Mouse (Mus musculus): Measurements from ENCODE around the gene Smco2.

Smco2 gene

DNA sequence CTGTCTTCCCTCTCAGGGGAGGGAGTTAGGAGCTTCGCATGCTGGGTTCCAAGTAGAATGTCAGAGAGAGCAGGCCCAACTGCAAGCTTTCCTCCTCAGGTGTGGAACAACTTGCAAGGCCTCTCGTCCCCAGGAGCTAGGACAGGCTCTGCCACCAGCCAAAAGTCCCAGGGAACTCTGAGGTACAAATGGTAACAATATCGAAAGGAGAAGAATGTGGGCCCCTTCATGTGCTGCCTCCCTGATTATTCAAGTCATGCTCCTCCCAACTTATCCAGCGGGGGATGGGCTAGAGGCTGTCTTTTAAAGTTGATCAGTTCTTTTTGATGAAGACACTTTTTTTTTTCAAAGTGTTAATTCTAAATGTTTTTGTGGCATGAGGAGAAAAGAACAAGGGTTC is at the start of gene Smco2:
Smco2 (plus strand) TSS at position 55 of the 400 bp plus-strand sequence.
- CTCF ChIA-PET: interaction anchor here in 1 of 4 experiments (1.1 kb wide), 1 partner anchor 16 kb away, joined by 3 read pairs; no protein-coding TSS in a partner anchor
- POLR2A ChIA-PET: interaction anchor here in 1 of 4 experiments (1.7 kb wide), 1 partner anchor 21 kb away, joined by 4 read pairs; no protein-coding TSS in a partner anchor

- POLR2A ChIA-PET: interaction anchor here in 1 of 4 experiments (1.1 kb wide), 1 partner anchor 233 kb away, joined by 3 read pairs; the partner anchor contains the start of gene Mrps35
- CTCF ChIA-PET: no interaction called here
Measured at GRCm38 (mm10) chr6:146809991-146810390, 39.9 kb upstream of the Smco2 start.

- POLR2A ChIA-PET: interaction anchor here in 1 of 4 experiments (1.3 kb wide), 1 partner anchor 10 kb away, joined by 4 read pairs; no protein-coding TSS in a partner anchor
Measured at GRCm38 (mm10) chr6:146813007-146813406, 36.9 kb upstream of the Smco2 start.

GRCm38 (mm10) chr6:146820177-146820965 is 29.5 kb upstream of the Smco2 start:
- ChIA-PET POLR2A (interaction anchor here in 1 of 4 experiments (1.2 kb wide), 1 partner anchor 25 kb away, joined by 4 read pairs; no protein-coding TSS in a partner anchor), CTCF (interaction anchor here (0.6 to 1.3 kb wide), 7 partner anchors 14 to 583 kb away, joined by 3 to 5 read pairs (median 4); no protein-coding TSS in a partner anchor)

More at GRCm38 (mm10) chr6:146813007-146813406, 36.9 kb upstream of the Smco2 start:
- CTCF ChIA-PET: interaction anchor here in 2 of 4 experiments (0.6 to 2.0 kb wide), 2 partner anchors 12 to 1454 kb away, joined by 4 to 7 read pairs; no protein-coding TSS in a partner anchor

DNA sequence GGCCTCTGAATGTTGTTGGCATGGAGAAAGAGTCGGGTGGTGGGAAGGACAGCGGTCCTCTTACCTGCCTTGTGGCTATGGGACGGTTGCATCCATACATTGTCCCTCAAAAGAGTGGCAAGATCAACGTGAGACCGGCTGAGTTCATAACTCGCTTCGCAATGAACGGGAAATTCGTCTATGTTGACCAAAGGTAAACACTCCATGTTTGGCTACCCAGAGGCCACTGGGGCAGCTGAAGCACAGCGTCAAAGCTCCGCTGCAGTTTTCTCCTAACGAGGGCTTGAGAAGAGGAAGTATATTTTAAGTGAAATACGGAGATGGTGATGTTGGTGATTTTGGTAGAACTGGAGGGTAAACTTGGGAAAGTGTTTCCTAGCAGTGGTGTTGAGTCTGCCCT is 27.9 kb upstream of the Smco2 start:
- ChIA-PET POLR2A (no interaction called here), CTCF (interaction anchor here in 2 of 4 experiments (0.6 to 0.8 kb wide), 2 partner anchors 108 to 172 kb away, joined by 3 read pairs; no protein-coding TSS in a partner anchor)

DNA sequence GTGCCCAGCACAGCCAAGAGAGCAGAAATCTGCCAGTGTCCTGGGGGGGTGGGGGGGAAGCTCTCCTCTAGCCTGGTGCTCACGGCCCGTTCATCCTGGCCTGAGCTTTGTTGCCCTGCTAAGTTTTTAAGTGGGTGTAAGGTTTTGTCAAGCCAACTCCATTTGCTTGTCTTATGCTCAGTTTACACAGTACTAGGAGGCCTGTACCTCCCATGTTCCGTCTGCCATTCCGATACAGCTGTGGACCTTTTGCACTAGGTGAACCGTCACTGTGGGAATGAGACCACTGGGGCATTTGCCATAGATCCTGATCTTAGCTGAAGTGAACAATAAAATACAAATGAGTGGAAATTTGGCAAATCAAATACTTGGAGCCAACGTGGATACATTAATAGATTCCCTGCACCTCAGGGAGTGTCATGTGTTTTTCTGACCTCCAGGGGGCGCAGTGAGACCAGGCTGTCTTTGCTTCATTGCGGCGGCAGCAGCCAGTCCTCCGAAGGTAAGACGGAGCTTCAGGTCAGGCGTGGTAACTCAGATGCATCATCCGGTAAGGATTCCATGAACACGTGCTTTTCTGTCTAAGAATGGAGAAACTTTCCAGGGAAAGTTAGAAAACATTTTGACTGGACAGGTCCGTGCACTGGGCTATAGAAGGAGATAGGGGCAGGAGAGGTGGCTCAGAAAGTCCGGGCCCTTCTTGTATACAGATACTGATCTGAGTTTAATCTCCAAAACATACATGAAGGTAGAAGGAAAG is 25.0 kb upstream of the Smco2 start:
- ChIA-PET CTCF (interaction anchor here (0.5 to 2.2 kb wide), 36 partner anchors 8 to 1128 kb away, joined by 3 to 9 read pairs (median 4); partner anchors contain the start of gene Rep15 (in 1 of the 4)), POLR2A (interaction anchor here in 1 of 4 experiments (1.0 kb wide), 2 partner anchors 32 to 169 kb away, joined by 3 to 4 read pairs; no protein-coding TSS in a partner anchor)

DNA sequence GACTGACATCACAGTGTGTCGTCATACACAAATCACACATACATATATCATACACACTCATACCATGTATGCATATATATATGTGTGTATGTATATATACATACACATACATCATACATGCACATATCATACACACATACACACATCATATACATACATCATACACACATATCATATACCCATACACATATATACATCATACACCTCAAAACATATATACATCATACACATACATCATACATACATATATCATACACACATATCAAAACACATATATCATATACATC is 24.5 kb upstream of the Smco2 start:
- CTCF ChIA-PET: interaction anchor here (0.5 to 2.2 kb wide), 33 partner anchors 7 to 1127 kb away, joined by 3 to 9 read pairs (median 4); partner anchors contain the start of gene Rep15 (in 1 of the 4)
- POLR2A ChIA-PET: no interaction called here

GRCm38 (mm10) chr6:146831320-146831719 is 18.6 kb upstream of the Smco2 start:
- ChIA-PET POLR2A (no interaction called here), CTCF (interaction anchor here in 2 of 4 experiments (1.0 to 3.6 kb wide), 2 partner anchors 147 to 163 kb away, joined by 3 to 31 read pairs; no protein-coding TSS in a partner anchor)

- ChIA-PET POLR2A (interaction anchor here in 3 of 4 experiments (0.6 to 1.1 kb wide), 12 partner anchors 24 to 1548 kb away, joined by 3 to 8 read pairs (median 4); partner anchors contain the start of gene Ppfibp1 (in 1 of the 3)), CTCF (interaction anchor here (0.5 to 3.6 kb wide), 53 partner anchors 9 to 701 kb away, joined by 3 to 31 read pairs (median 4); partner anchors contain the start of genes Rep15 (in 1 of the 4) and Smco2 (in 1 of the 4))
Measured at GRCm38 (mm10) chr6:146833485-146834314, 16.2 kb upstream of the Smco2 start.

GRCm38 (mm10) chr6:146834342-146834741 is 15.6 kb upstream of the Smco2 start:
- CTCF ChIA-PET: interaction anchor here in 3 of 4 experiments (0.6 to 3.6 kb wide), 12 partner anchors 9 to 456 kb away, joined by 3 to 31 read pairs (median 4); partner anchors contain the start of gene Rep15 (in 1 of the 3)

DNA sequence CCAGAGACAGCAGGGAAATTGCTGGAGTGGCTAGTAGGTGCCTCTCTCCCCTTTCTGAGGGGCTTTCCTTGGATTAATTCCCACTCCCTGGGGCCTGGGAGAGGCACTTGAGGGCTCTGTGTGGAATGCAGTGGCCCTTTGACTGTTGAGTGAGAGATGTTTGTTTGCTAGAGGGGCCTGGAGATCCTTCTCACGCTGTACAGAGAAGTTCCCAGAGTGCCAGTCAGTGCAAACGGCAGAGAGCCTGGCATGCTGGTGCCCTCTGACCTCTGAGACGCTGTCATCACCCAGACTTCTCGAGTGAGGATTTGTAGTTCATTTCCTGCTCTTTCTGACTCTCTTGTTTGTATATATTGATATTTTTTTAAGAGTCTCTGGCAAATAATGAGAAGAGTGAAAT is 14.1 kb upstream of the Smco2 start:
- POLR2A ChIA-PET: no interaction called here
- CTCF ChIA-PET: interaction anchor here in 1 of 4 experiments (1.4 kb wide), 1 partner anchor 159 kb away, joined by 6 read pairs; no protein-coding TSS in a partner anchor

More at GRCm38 (mm10) chr6:146834342-146834741, 15.6 kb upstream of the Smco2 start:
- POLR2A ChIA-PET: no interaction called here

- CTCF ChIA-PET: interaction anchor here in 2 of 4 experiments (0.6 to 1.3 kb wide), 2 partner anchors 222 to 1094 kb away, joined by 3 read pairs; no protein-coding TSS in a partner anchor
- POLR2A ChIA-PET: interaction anchor here in 1 of 4 experiments (0.6 to 0.7 kb wide), 2 partner anchors 30 to 84 kb away, joined by 3 to 6 read pairs; no protein-coding TSS in a partner anchor
Measured at GRCm38 (mm10) chr6:146837316-146837715, 12.6 kb upstream of the Smco2 start.

DNA sequence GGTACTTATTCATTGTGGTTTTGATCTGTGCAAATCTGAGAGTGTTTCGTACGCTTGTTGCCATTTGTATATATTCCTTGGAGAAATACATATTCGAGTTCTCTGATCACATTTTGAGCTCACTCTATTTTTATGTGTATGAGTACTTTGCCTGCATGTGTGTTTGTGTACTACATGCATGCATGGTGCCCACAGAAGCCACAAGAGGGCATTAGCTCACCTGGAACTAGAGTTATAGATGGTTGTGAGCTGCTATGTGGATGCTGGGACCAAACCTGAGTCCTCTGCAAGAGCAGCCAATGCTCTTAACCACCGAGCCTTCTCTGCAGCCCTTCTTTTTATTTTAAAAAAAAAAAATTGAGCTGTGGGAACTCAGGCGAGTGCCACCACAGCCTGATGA is 11.5 kb upstream of the Smco2 start:
- POLR2A ChIA-PET: no interaction called here
- CTCF ChIA-PET: interaction anchor here in 3 of 4 experiments (0.6 to 1.3 kb wide), 7 partner anchors 16 to 1379 kb away, joined by 3 to 5 read pairs (median 3); no protein-coding TSS in a partner anchor

DNA sequence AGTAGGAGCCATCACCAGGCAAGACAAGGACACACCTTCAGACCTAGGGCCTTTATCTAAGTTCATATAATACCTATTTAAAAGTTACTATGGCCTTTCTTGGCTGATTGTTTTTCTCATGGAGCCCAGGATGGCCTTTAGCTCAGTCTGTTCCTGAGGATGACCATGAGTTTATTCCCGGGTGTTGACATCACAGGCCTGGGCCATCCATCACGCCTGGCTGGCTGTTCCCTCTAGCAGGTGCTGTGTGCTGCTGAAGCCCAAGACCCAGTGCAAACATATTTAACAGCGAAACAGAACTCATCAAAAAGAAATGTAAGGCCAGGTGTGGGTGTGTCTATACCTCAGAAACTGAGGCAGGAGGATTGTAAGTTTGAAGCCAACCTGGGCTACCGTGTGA is 11.0 kb upstream of the Smco2 start:
- ChIA-PET POLR2A (no interaction called here), CTCF (interaction anchor here in 3 of 4 experiments (0.6 to 1.3 kb wide), 6 partner anchors 156 to 1378 kb away, joined by 3 to 5 read pairs (median 4); no protein-coding TSS in a partner anchor)

- ChIA-PET CTCF (interaction anchor here in 3 of 4 experiments (0.6 to 1.5 kb wide), 4 partner anchors 11 to 1107 kb away, joined by 3 to 5 read pairs (median 4); no protein-coding TSS in a partner anchor), POLR2A (no interaction called here)
Measured at GRCm38 (mm10) chr6:146844867-146845266, 5.0 kb upstream of the Smco2 start.

DNA sequence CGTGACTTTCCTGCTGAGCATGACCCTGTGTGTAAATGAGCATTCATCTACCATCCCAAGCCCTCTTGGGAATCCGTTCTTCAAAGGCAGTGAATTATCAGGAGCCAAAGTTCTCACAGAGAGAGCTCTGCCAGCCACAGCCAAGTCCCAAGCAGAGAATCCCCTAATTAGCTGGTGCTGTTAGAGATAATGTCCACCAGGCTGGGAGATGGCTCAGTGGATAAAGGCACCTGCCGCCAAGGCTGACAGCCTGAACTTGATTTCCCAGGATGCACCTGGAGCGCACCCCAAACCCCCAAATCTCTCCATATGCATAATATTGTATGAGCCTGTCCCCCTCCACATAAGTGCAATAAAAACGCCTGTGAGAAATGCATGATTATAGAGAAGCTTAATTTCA is 4.6 kb upstream of the Smco2 start:
- POLR2A ChIA-PET: interaction anchor here in 1 of 4 experiments (1.2 kb wide), 1 partner anchor 43 kb away, joined by 3 read pairs; the partner anchor contains the start of gene Ppfibp1
- CTCF ChIA-PET: interaction anchor here (0.6 to 1.6 kb wide), 6 partner anchors 12 to 1107 kb away, joined by 3 to 5 read pairs (median 4); partner anchors contain the start of gene Mansc4 (in 1 of the 4)
